In the genomic region with DNA sequence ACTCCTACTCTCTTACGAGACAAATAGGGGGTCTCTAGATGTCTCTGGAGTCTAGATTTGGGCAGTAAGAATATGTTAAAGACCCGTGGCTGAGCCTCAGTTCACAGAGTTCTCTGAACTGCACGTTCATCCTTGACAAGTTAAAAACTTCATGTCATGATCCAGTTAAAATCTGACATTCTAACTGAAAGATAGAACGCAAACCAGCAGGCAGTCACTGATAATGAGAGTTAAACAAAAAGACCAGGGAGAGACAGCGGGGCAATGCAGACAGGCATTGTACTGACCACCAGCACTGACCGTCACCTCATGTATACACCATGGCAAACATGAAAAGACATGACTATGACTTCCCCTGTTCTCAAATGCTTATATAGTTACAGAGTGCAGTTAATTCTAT, we compare ENCODE assay signal across 19 mouse cellular contexts. TPM values are rescaled to one million over a fixed set of nuclear protein-coding genes. Genes with fewer than 3 reads are reported as not detected.
DNase-seq lines count a peak whose midpoint lies in the region; ATAC-seq and TF ChIP-seq lines count a peak whose summit lies in the region.
"Had no signal": no experiment of that assay in that cellular context is flagged by ENCODE, and none has a peak within 500 bp of the region (broad histone marks: within the 10 kb centered on the region; RNA-seq: fewer than 3 reads in every experiment).

No protein-coding gene starts in this region.

- DNase-seq in heart, adult 11 months, result peak; percentile 46
- no peak for DNase-seq in heart, postnatal 4 days
- DNase-seq in heart, adult 18-20 months, result no peak
- no peak for DNase-seq in heart, postnatal 0 days (ENCODE audit: low spot score)
- DNase-seq in liver, postnatal 0 days, result no peak
- DNase-seq in midbrain, postnatal 0 days (ENCODE audit: low spot score), result no peak
- DNase-seq: adrenal gland, postnatal 10 days; cerebellum, adult 9-10 months; gastrocnemius, adult 2 months; kidney, adult 11 months; layer of hippocampus, adult 9-11 months; lung, postnatal 36 days had no signal

- no peaks in the 10 kb centered on the region for H3K27me3 ChIP-seq in heart, embryonic 14.5 days (ENCODE audit: control insufficient read depth, insufficient read depth, low read length)
- H3K27me3 ChIP-seq in heart, postnatal 0 days (ENCODE audit: control insufficient read depth, insufficient read depth, low read length), result no peaks in the 10 kb centered on the region
- no peaks in the 10 kb centered on the region for H3K27me3 ChIP-seq in liver, postnatal 0 days (ENCODE audit: insufficient read depth, low read length)
- H3K27me3 ChIP-seq in midbrain, postnatal 0 days (ENCODE audit: insufficient read depth, low read length), result no peaks in the 10 kb centered on the region
- H3K27me3 ChIP-seq: forebrain, embryonic 13.5 days; hindbrain, embryonic 12.5 days; lung, embryonic 15.5 days had no signal

- peak overlapping the region; percentile 53 to 65 for H3K4me3 ChIP-seq in heart, embryonic 14.5 days (ENCODE audit: control insufficient read depth in 1 of 2, insufficient read depth in 1 of 2, low read depth in 1 of 2, low read length in 2 of 2)
- peak overlapping the region; percentile 68 for H3K4me3 ChIP-seq in heart, postnatal 0 days (ENCODE audit: low read depth, low read length)
- no peak overlapping the region for H3K4me3 ChIP-seq in liver, postnatal 0 days (ENCODE audit: low read depth, low read length)
- H3K4me3 ChIP-seq in midbrain, postnatal 0 days (ENCODE audit: low read depth, low read length), result no peak overlapping the region
- H3K4me3 ChIP-seq: forebrain, embryonic 13.5 days; gastrocnemius, adult 2 months; hindbrain, embryonic 12.5 days; lung, embryonic 15.5 days; midbrain, embryonic 10.5 days had no signal

- H3K4me2 ChIP-seq in heart, embryonic 14.5 days (ENCODE audit: low read length), result peak overlapping the region; percentile 79
- peak overlapping the region; percentile 73 for H3K4me2 ChIP-seq in heart, postnatal 0 days (ENCODE audit: low read depth, low read length)
- H3K4me2 ChIP-seq in liver, postnatal 0 days (ENCODE audit: low read depth, low read length), result 0 out of 2 replicates have a peak overlapping the region, but pooled peaks have one; percentile 6
- no peak overlapping the region for H3K4me2 ChIP-seq in midbrain, postnatal 0 days (ENCODE audit: low read depth, low read length, poor library complexity, severe bottlenecking)
- H3K4me2 ChIP-seq: forebrain, embryonic 13.5 days; hindbrain, embryonic 12.5 days; lung, embryonic 15.5 days had no signal

- H3K36me3 ChIP-seq in heart, embryonic 14.5 days (ENCODE audit: control insufficient read depth, insufficient read depth, low read length), result peaks cover 25% of the 10 kb centered on the region
- peaks cover 18% of the 10 kb centered on the region for H3K36me3 ChIP-seq in heart, postnatal 0 days (replicated peaks; ENCODE audit: control insufficient read depth, insufficient read depth, low read length)
- peaks cover 8% of the 10 kb centered on the region; the same call in 1 of the 2 replicates for H3K36me3 ChIP-seq in liver, postnatal 0 days (replicated peaks; ENCODE audit: insufficient read depth, low read length)
- no peaks in the 10 kb centered on the region for H3K36me3 ChIP-seq in midbrain, postnatal 0 days (ENCODE audit: insufficient read depth, low read length)
- H3K36me3 ChIP-seq: hindbrain, embryonic 12.5 days; lung, embryonic 15.5 days; midbrain, embryonic 10.5 days had no signal

- ATAC-seq in heart, embryonic 14.5 days (ENCODE audit: insufficient number of reproducible peaks, insufficient read depth, low FRiP score, low read depth), result no peak
- ATAC-seq in heart, postnatal 0 days (ENCODE audit: insufficient read depth, low read depth), result no peak
- peak; percentile 47 for ATAC-seq in liver, postnatal 0 days
- no peak for ATAC-seq in frontal cortex, adult (ENCODE audit: low TSS enrichment)
- no peak for ATAC-seq in midbrain, postnatal 0 days (ENCODE audit: low FRiP score)
- ATAC-seq: forebrain, embryonic 13.5 days; midbrain, embryonic 16.5 days had no signal

- H3K9ac ChIP-seq in heart, embryonic 14.5 days (ENCODE audit: low read length), result peak overlapping the region; percentile 93
- peak overlapping the region; percentile 86 for H3K9ac ChIP-seq in heart, postnatal 0 days (replicated peaks; ENCODE audit: low read depth, low read length)
- no peak overlapping the region for H3K9ac ChIP-seq in liver, postnatal 0 days (replicated peaks)
- no peak overlapping the region for H3K9ac ChIP-seq in midbrain, postnatal 0 days (replicated peaks; ENCODE audit: low read length, poor library complexity, severe bottlenecking)
- H3K9ac ChIP-seq: forebrain, embryonic 13.5 days; hindbrain, embryonic 12.5 days; lung, embryonic 15.5 days had no signal

- no peaks in the 10 kb centered on the region for H3K9me3 ChIP-seq in heart, embryonic 14.5 days (ENCODE audit: control insufficient read depth, low read length)
- H3K9me3 ChIP-seq in heart, postnatal 0 days (replicated peaks; ENCODE audit: control insufficient read depth, low read length), result no peaks in the 10 kb centered on the region
- H3K9me3 ChIP-seq in liver, postnatal 0 days (ENCODE audit: low read length), result no peaks in the 10 kb centered on the region
- H3K9me3 ChIP-seq in midbrain, postnatal 0 days (ENCODE audit: low read length), result no peaks in the 10 kb centered on the region
- H3K9me3 ChIP-seq: forebrain, embryonic 13.5 days; hindbrain, embryonic 12.5 days; lung, embryonic 15.5 days; midbrain, embryonic 10.5 days had no signal

- peak overlapping the region; percentile 40 to 99; a peak in 3 of 4 replicates for H3K27ac ChIP-seq in heart, embryonic 14.5 days (replicated peaks in 1 of 2; ENCODE audit: control insufficient read depth in 1 of 2, insufficient read depth in 1 of 2, low read depth in 2 of 2, low read length in 2 of 2)
- peak overlapping the region; percentile 98 for H3K27ac ChIP-seq in heart, postnatal 0 days (ENCODE audit: low read depth)
- no peak overlapping the region for H3K27ac ChIP-seq in liver, postnatal 0 days (ENCODE audit: low read depth)
- H3K27ac ChIP-seq in midbrain, postnatal 0 days (ENCODE audit: low read depth, low read length), result no peak overlapping the region
- H3K27ac ChIP-seq: forebrain, embryonic 13.5 days; gastrocnemius, adult 2 months; hindbrain, embryonic 12.5 days; lung, embryonic 15.5 days; midbrain, embryonic 10.5 days had no signal

- WGBS in heart, embryonic 14.5 days, result 17% methylated on average over 6 of the region's 6 CpGs
- WGBS in heart, postnatal 0 days, result 26% methylated on average over 6 of the region's 6 CpGs
- WGBS in liver, postnatal 0 days (ENCODE audit: insufficient replicate concordance), result 51% methylated on average over 6 of the region's 6 CpGs
- 65% methylated on average over 6 of the region's 6 CpGs for WGBS in midbrain, postnatal 0 days

- no peak for TF ChIP-seq CTCF in heart, postnatal 0 days (IDR thresholded peaks at IDR 0.05; ENCODE audit: low read depth)
- TF ChIP-seq CTCF in liver, postnatal 0 days (IDR thresholded peaks at IDR 0.05; ENCODE audit: low read depth), result no peak
- TF ChIP-seq CTCF in midbrain, postnatal 0 days (IDR thresholded peaks at IDR 0.05), result no peak

- no peak for TF ChIP-seq EP300 in heart, postnatal 0 days (IDR thresholded peaks at IDR 0.05; ENCODE audit: low read depth)
- peak; percentile 65 for TF ChIP-seq EP300 in liver, postnatal 0 days (IDR thresholded peaks at IDR 0.05; ENCODE audit: low read depth)

- peaks cover 18 to 32% of the 10 kb centered on the region in 2 experiments for H3K4me1 ChIP-seq in heart, embryonic 14.5 days (ENCODE audit: control insufficient read depth in 2 of 2, insufficient read depth in 2 of 2, low read length in 2 of 2)
- peaks cover 21% of the 10 kb centered on the region for H3K4me1 ChIP-seq in heart, postnatal 0 days (ENCODE audit: control insufficient read depth, insufficient read depth)
- H3K4me1 ChIP-seq in liver, postnatal 0 days (ENCODE audit: insufficient read depth), result peaks cover 10% of the 10 kb centered on the region; the same call in 1 of the 2 replicates
- no peaks in the 10 kb centered on the region for H3K4me1 ChIP-seq in midbrain, postnatal 0 days (ENCODE audit: insufficient read depth, low read length)
- H3K4me1 ChIP-seq: forebrain, embryonic 13.5 days had no signal

RNA-seq across cellular contexts. Expression of a gene that starts 22.7 kb away (rescaled TPM):
- total RNA-seq in heart, postnatal 4 days (2021), result 100 to 1,000 TPM; 245 to 262 TPM
- 244 and 271 TPM in 2 replicates for polyA plus RNA-seq in heart, embryonic 14.5 days (2014; fragmentation: Nextera tagmentation; extraction: Ambion mirVana)
- total RNA-seq in heart, adult 18-20 months (2021), result 100 to 1,000 TPM; 473 to 486 TPM
- total RNA-seq in heart, postnatal 0 days (2014; rRNA removed; ENCODE audit: low replicate concordance), result 398 and 403 TPM in 2 replicates
- 321 and 340 TPM in 2 replicates for polyA plus RNA-seq in heart, postnatal 0 days (2015; fragmentation: Nextera tagmentation; extraction: Ambion mirVana)
- 21.2 and 24.2 TPM in 2 replicates for polyA plus RNA-seq in liver, postnatal 0 days (2015; fragmentation: Nextera tagmentation; extraction: Ambion mirVana)
- total RNA-seq in midbrain, postnatal 0 days (2014; rRNA removed), result 0.09 TPM in 1 of 2 replicates, not detected in the other
- polyA plus RNA-seq in midbrain, postnatal 0 days (2015; fragmentation: Nextera tagmentation; extraction: Ambion mirVana), result 0.18 and 0.46 TPM in 2 replicates

Comparison
In these comparisons a context has a peak if more than half of its experiments do, and no peak if none do; other contexts are left out.
1. H3K27ac ChIP-seq: peak in heart, embryonic 14.5 days (2 of 2) and heart, postnatal 0 days (single experiment); none in liver, postnatal 0 days (single experiment) and midbrain, postnatal 0 days (single experiment).
2. H3K4me3 ChIP-seq: peak in heart, embryonic 14.5 days (2 of 2) and heart, postnatal 0 days (single experiment); none in liver, postnatal 0 days (single experiment) and midbrain, postnatal 0 days (single experiment).
3. H3K9ac ChIP-seq: peak in heart, embryonic 14.5 days (single experiment) and heart, postnatal 0 days (single experiment); none in liver, postnatal 0 days (single experiment) and midbrain, postnatal 0 days (single experiment).
4. RNA of a gene that starts 22.7 kb away (total RNA-seq): 473 to 486 TPM in heart, adult 18-20 months, 398 to 403 TPM in heart, postnatal 0 days and 245 to 262 TPM in heart, postnatal 4 days; 0.09 TPM in midbrain, postnatal 0 days; every median in the first group is over 100 times any median in the second.